Mouse (Mus musculus): ENCODE data around the gene Arid3a.

The Arid3a gene

DNA sequence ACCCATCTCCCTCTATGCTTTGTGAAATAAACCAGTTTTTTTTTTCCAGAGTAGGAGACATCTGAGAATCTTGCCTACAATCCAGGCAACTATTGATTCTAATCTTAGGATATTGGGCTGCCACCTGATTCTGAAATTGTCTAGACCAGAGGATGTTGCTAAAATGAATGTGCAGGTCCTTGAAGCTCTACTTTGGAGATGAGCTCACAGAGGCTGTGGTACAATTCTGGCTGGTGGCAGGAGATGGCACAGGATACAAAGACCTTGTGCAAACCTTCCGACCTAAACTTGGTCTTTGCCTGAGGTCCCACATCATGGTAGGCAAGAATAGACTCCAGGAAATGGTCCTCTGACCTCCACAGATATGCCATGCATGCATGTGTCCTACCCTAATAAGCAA is 68.8 kb downstream of the Arid3a start:
- no peak for DNase-seq (ENCODE audit: inconsistent ontology term)

DNA sequence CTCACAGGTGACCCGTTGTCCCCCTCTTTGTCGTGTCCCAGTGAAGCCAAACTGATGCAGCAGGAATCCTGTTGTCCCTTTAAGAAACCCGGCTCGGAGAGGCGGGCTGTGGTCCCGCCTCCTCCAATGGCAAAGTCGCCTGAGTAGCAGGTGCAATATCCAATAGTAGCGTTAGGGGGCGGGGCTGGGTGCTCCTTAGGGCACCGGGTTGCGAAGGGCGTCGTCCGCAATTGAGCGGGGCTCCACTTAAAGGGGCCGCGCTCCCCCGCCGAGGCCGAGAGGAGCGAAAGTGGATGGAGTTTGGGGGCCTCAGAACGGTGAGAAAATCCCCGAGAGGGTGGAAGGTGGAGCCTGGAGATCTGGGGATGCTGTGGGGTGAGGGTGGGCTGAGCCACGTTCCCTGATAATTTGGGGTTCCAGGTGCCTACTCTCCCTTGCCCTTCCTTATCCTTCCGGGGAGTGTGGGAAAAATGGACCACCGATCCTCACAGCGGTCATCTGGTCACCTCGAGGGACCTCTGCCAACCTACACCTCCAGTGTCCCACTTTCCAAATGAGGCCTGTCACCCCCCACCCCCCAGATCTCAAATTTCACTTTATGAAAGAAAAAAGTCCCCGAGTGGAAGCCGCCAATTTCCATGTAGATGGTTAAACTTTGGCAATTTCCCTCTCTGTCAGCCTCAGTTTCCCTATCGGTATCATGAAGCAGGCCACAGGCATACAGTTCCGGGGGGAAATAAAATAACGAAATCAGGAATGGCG is 69.6 kb downstream of the Arid3a start, which contains the start of gene Abca7:
Gene Abca7 (plus strand): TSS at position 223 of the 762 bp plus-strand sequence.
- peak; percentile 97 for DNase-seq (ENCODE audit: inconsistent ontology term)

DNA sequence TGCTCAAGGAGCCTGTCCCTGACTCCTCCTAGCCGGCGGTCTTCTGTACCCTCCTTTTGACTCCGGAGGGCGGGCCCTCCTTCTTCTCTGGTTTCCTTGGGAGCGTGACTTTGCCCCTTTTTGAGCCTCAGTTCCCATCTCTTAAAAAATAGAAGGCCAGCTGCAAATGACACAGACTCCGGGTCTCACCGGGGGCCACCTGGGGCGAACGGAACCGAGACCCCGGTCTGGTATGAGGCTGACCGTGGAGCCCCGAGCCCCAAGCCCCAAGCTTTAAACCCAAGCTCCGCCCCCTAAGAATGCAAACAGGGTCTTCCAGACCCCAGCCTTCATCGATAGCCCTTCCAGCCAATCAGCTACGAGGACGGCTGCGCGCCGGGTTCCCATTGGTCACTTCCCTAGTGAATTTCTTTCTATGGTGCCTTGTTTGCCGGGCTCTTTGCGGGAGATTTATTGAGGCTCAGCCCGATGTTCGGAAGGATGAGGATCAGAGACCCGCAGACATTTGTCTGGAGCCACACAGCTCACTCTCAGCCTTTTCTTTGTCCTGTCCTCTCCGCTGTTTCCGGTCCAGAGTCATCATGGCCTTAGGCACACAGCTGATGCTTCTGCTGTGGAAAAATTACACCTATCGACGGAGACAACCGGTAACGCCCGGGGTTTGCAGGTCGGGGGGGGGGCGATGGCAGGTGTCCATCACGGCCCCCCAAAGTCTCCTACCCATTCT is 70.4 kb downstream of the Arid3a start:
- peak; percentile 72 for DNase-seq (ENCODE audit: inconsistent ontology term)

DNA sequence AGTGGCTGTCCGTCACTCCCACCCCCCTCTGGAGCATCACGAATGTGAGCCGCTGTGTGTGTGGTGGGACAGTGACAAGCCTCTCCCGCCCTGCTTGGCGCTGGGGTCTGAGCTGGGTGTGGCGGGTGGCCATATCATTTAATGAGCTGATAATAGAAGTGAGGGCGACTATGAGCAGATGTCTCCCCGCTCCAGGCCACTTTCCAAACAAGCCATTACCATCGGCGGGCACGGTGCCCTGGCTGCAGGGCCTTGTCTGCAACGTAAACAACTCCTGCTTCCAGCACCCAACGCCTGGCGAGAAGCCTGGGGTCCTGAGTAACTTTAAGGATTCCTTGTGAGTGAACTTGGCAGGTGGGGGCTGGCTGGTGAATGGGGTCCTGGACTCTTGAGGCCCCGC is 71.0 kb downstream of the Arid3a start:
- DNase-seq (ENCODE audit: inconsistent ontology term) = peak; percentile 67

DNA sequence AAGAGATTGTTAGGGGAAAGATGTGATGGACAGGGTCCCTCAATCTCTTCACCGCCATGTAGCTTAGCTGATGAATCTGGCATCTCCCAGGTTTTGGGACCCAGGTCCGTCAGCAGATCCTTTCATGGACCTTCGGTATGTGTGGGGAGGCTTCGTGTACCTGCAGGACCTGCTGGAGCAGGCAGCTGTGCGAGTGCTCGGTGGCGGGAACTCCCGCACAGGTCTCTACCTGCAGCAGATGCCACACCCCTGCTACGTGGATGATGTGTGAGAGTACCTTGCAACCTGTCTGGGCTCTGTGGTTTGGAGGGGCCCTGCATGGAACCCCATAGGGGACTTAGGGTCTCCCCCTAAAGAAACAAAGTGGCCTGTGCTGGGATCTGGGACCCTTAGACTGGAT is 75.1 kb downstream of the Arid3a start:
- no peak for DNase-seq (ENCODE audit: inconsistent ontology term)

DNA sequence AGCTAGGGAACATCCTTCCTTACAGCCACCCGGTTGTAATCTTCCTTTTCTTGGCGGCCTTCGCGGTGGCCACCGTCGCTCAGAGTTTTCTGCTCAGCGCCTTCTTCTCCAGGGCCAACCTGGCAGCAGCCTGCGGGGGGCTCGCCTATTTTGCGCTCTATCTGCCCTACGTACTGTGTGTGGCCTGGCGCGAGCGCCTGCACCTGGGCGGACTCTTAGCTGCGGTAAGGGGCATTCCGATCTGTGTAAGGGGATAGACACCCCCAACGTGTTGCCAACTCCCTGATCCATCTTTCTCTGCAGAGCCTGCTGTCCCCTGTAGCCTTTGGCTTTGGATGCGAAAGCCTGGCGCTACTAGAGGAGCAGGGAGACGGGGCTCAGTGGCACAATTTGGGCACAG is 76.0 kb downstream of the Arid3a start:
- DNase-seq (ENCODE audit: inconsistent ontology term) = no peak

DNA sequence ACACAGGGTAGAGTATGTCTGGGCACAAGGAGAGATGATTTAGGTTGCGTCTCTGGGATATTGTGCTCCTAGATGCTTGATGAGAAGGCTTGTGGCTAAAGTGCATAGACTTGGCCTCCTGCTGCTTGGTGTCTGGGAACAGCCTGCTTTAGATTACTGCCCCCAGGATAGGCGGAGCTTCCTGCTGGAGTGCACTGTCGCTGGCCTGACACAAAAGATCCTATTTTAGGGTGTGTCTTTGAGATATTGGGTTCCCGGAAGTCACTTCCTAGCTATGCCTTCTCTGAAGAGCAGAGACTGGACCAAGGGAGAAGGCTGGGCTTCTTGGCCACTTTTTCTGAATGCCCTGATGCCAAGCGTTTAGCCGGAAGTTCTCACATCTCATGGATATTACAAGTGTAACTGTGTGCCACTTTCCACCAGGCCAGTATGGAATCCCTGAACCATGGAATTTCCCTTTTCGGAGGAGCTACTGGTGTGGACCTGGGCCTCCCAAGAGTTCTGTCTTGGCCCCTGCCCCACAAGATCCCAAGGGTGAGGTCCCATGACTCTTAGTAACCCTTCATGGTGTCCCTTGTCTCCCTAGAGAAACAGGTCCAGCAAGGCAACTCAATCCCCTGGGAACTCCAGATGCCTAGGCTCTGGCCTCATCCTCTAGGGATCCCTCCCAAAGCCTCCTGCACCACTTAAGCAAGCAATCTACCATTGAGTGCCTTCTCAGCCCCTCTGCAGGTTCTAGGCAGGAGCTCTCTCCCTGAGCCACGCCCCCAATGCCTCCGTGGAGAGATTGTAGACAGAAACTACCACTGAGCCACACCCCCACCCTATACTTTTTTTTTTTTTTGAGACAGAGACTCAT is 76.8 kb downstream of the Arid3a start:
- DNase-seq (ENCODE audit: inconsistent ontology term) = no peak

DNA sequence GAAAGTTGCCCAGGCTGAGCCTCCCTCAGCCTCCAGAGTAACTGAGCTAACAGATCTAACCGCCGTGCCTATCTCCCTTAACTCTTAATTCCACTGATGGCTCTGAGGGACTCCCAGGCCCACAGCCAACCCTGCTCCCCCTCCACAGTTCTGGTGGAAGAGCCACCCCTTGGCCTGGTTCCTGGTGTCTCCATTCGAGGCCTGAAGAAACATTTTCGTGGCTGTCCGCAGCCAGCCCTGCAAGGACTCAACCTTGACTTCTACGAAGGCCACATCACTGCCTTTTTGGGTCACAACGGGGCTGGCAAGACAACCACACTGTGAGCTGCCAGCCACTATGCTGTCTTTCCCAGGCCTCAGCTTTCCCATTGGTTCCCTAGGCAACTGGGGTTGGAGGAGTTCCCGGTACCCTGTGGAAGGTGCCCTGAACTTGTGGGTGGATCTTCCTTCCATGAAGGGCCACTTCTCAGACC is 77.4 kb downstream of the Arid3a start:
- DNase-seq (ENCODE audit: inconsistent ontology term) = no peak

Measured in Muller cell, postnatal 12 days (primary cell).